Mouse (Mus musculus) MEL (cell line): Measurements from ENCODE around the gene Slc6a1.

ENCODE experiments used
- HCFC1 ChIP-seq: IDR thresholded peaks from 2 replicates; pipeline ENCODE4 v1.6.1; 2012; ENCODE audit warnings: low read depth, mild to moderate bottlenecking, inconsistent platforms, low read length, improper control_type of control experiment, moderate library complexity
- ZNF384 ChIP-seq: IDR thresholded peaks from 2 replicates; pipeline ENCODE4 v1.6.1; 2012; ENCODE audit warnings: low read depth, mild to moderate bottlenecking, inconsistent platforms, low read length, improper control_type of control experiment

DNA sequence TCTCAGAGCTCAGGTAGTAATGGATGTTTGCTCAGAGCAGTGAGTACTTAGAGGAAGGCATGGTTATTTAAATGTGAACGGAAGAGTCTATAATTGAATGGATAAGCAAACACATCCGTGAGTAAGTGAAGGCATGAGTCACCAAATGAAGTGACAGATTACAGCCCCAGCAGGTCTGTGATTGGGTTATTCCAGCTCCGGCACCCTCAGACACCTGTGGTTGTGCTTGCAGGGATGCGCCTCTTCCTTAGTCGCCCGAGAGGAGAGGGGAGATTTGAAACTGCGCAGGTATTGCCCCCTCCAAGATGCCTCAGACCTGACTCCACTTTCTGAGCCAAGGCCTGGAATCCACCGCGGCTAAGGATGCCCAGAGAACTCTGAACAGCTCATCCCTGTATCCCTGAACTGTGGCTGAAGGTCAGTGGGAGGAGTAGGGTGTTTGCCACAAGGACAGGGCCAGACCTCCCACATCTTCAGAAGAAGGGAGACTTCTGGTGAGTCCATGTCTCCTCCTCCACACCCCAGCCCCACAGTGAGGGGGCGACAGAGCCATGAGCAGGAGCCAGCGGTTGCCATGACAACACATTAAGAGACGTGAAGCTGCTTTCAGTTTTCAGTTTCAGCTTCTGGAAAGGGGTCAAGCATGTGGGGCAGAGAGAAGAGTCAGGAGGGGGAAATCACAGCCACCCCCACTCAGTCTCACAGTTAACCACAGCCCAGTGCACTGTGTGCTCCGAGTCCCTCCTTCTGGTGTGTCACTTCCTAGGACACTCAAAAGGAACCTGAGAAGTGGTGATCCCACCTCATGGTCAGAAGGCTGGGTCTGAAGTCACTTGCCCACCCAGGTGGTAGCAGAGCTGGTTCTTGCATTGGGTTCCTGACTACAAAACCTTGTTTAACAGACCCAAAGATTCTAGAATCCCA is 65.7 kb downstream of the Slc6a1 start:
- TF ChIP-seq ZNF384 (no peak), HCFC1 (no peak)
